Mouse (Mus musculus): Measurements from ENCODE around the gene Gm32802. TPM values are rescaled to one million over a fixed set of nuclear protein-coding genes. Genes with fewer than 3 reads are reported as not detected.

The Gm32802 gene
- total RNA-seq (2023), result 0.81 to 1.0 TPM (median 0.99 TPM) in 4 replicates

DNA sequence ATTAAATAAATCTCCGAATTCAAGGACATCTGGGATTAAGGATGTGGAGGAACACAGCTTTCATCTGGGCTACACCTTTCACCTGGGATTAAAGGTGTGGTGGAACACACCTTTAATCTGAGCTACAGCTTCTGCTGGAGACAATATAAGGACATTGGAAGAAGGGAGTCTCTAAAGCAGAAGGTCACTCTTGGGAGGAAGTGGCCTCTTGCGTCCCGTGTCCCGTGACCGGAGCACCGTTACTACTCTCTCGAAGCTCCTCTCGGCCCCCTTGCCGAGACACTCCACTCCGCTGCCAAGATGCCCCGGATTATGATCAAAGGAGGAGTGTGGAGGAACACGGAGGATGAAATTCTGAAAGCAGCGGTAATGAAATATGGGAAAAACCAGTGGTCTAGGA is at the start of gene Gm32802:
TSS of gene Gm32802 (plus strand) at position 301 of the 400 bp plus-strand sequence.

GRCm38 (mm10) chr10:118240680-118241079 is 17.8 kb upstream of the Gm32802 start, which contains the start of gene Gm32717:
Gene Gm32717 (minus strand): TSS chr10:118240780.

DNA sequence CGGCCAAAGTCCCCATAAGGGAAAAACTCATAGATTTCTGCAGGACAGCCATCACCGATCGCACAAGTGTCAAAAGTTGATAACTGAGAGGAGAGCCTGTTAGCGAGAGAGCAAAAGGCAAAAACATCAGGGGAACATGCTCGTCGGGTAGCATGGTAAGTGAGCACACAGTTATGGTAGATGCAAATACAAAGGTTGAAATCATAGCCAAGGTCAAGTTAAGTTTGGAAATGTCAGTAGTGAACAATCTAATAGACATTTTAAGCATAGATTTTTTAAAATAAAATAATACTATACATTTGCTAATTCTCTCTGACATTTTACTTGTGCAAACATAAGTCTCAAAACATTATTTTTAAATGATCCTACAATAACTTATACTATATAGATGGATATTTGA is 36.5 kb downstream of the Gm32802 start, which contains the start of gene Iltifb:
TSS of gene Iltifb (minus strand) at position 101 of the 400 bp plus-strand sequence.

Other genes with a start within 250 kb of the Gm32802 start
- 10.0 to 15.1 TPM (median 13.0 TPM) in 4 replicates for gene Mdm1, start 116.9 kb upstream of the Gm32802 start, total RNA-seq (2023)
- gene Il22, start 53.7 kb upstream of the Gm32802 start, total RNA-seq (2023), result not detected in 4 replicates
- 0.81 to 1.0 TPM (median 0.99 TPM) in 4 replicates for gene Gm32717, start 17.9 kb upstream of the Gm32802 start, total RNA-seq (2023)
- gene Iltifb, start 36.4 kb downstream of the Gm32802 start, total RNA-seq (2023), result not detected in 4 replicates
- gene Gm9040, start 68.3 kb downstream of the Gm32802 start, total RNA-seq (2023), result not detected in 4 replicates
- not detected in 4 replicates for gene Gm9044, start 73.7 kb downstream of the Gm32802 start, total RNA-seq (2023)
- not detected in 4 replicates for gene Gm9045, start 79.1 kb downstream of the Gm32802 start, total RNA-seq (2023)
- gene Gm9046, start 84.6 kb downstream of the Gm32802 start, total RNA-seq (2023), result not detected in 4 replicates
- gene Gm9048, start 90.0 kb downstream of the Gm32802 start, total RNA-seq (2023), result not detected in 4 replicates
- not detected in 4 replicates for gene Gm9049, start 95.4 kb downstream of the Gm32802 start, total RNA-seq (2023)
- 0.66 to 1.2 TPM (median 0.94 TPM) in 3 of 4 replicates, not detected in the other for gene Ifng, start 182.4 kb downstream of the Gm32802 start, total RNA-seq (2023)

Measured in B cell, adult 62 days (primary cell).